Mouse (Mus musculus) urinary bladder, postnatal 14 days (tissue): ENCODE measurements around the gene Gm20388.

Experiments
- DNase-seq: peaks from one replicate; pipeline ENCODE4 v3.0.0; 2021; ENCODE audit warnings: low spot score

The Gm20388 gene

GRCm38 (mm10) chr8:122296173-122297001 is 2385.7 kb downstream of the Gm20388 start:
- DNase-seq, result peak; percentile 74

- no peak for DNase-seq
Measured at GRCm38 (mm10) chr8:122299581-122300254, 2389.1 kb downstream of the Gm20388 start.

GRCm38 (mm10) chr8:122301081-122301480 is 2390.4 kb downstream of the Gm20388 start:
- no peak for DNase-seq

GRCm38 (mm10) chr8:122301866-122302265 is 2391.2 kb downstream of the Gm20388 start:
- DNase-seq, result no peak

GRCm38 (mm10) chr8:122303451-122303850 is 2392.8 kb downstream of the Gm20388 start:
- DNase-seq, result no peak

GRCm38 (mm10) chr8:122304058-122304457 is 2393.4 kb downstream of the Gm20388 start:
- DNase-seq, result no peak

- peak; percentile 42 for DNase-seq
Measured at GRCm38 (mm10) chr8:122306660-122307399, 2396.2 kb downstream of the Gm20388 start.

- DNase-seq, result no peak
Measured at GRCm38 (mm10) chr8:122307836-122308235, 2397.2 kb downstream of the Gm20388 start.

- no peak for DNase-seq
Measured at GRCm38 (mm10) chr8:122309272-122309671, 2398.6 kb downstream of the Gm20388 start.

- no peak for DNase-seq
Measured at GRCm38 (mm10) chr8:122311115-122311514, 2400.5 kb downstream of the Gm20388 start.

GRCm38 (mm10) chr8:122312553-122312952 is 2401.9 kb downstream of the Gm20388 start:
- no peak for DNase-seq

GRCm38 (mm10) chr8:122313310-122313709 is 2402.7 kb downstream of the Gm20388 start:
- no peak for DNase-seq

- no peak for DNase-seq
Measured at GRCm38 (mm10) chr8:122314899-122315496, 2404.4 kb downstream of the Gm20388 start.

GRCm38 (mm10) chr8:122316402-122316801 is 2405.8 kb downstream of the Gm20388 start:
- no peak for DNase-seq

- DNase-seq, result no peak
Measured at GRCm38 (mm10) chr8:122317918-122318475, 2407.4 kb downstream of the Gm20388 start.

GRCm38 (mm10) chr8:122319045-122319707 is 2408.5 kb downstream of the Gm20388 start:
- DNase-seq, result no peak

- DNase-seq, result no peak
Measured at GRCm38 (mm10) chr8:122319708-122320075, 2409.1 kb downstream of the Gm20388 start.

- DNase-seq, result no peak
Measured at GRCm38 (mm10) chr8:122320541-122320940, 2409.9 kb downstream of the Gm20388 start.

GRCm38 (mm10) chr8:122321455-122321921 is 2410.8 kb downstream of the Gm20388 start:
- no peak for DNase-seq

- DNase-seq, result no peak
Measured at GRCm38 (mm10) chr8:122322126-122322525, 2411.5 kb downstream of the Gm20388 start.

GRCm38 (mm10) chr8:122322792-122323191 is 2412.2 kb downstream of the Gm20388 start:
- peak; percentile 34 for DNase-seq
